Mouse (Mus musculus) lung, postnatal 10 days (tissue): Measurements from ENCODE around the gene Auts2.

Experiments used
- DNase-seq: peaks from one replicate; pipeline ENCODE4 v3.0.0; 2021

The Auts2 gene

GRCm38 (mm10) chr5:132498896-132499295, 44.2 kb downstream of the Auts2 start:
- no peak for DNase-seq

GRCm38 (mm10) chr5:132498045-132498444, 45.1 kb downstream of the Auts2 start:
- DNase-seq: no peak

DNA sequence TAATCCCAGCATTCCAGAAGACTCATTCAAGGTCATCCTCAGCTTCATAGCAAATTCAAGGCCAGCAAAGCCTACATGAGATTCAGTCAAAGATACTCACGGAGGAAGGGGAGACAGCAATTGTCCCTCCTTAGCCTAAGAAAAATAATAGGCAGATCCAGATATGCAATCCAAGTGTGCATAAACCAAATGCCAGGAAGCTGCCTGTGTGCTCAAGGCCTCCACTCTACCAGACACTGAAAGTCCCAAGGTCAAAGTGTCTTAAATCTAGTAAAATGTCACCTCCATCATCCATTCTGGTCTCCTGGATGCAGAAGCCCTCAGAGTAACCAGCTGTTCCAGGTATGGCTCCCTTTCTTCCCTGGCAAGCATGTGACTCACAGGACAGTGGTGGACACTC, 50.4 kb downstream of the Auts2 start:
- no peak for DNase-seq

- no peak for DNase-seq
These were observed 51.1 kb downstream of the Auts2 start for GRCm38 (mm10) chr5:132492040-132492439.

GRCm38 (mm10) chr5:132491508-132491907, 51.6 kb downstream of the Auts2 start:
- no peak for DNase-seq

DNA sequence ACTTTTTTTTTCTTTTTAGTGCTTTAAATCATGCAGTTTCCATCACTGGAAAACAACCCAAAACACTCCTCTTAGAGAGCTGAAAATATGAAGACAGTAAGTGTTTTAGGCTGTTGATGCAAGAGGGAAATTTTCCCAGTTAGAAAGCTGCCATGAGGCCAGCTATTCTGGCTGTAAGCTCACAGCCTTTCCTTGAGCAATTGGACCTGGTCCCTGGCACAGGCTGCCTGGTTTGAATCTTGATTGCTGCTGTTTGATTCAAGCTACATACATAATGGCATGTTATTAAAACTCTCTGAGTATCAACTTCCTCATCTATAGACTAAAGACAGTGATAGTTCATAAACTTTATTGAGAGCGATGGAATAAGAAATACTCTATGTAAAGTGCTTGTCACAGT, 52.8 kb downstream of the Auts2 start:
- peak; percentile 25 for DNase-seq

- no peak for DNase-seq
These were observed 53.3 kb downstream of the Auts2 start for GRCm38 (mm10) chr5:132489736-132490313.

DNA sequence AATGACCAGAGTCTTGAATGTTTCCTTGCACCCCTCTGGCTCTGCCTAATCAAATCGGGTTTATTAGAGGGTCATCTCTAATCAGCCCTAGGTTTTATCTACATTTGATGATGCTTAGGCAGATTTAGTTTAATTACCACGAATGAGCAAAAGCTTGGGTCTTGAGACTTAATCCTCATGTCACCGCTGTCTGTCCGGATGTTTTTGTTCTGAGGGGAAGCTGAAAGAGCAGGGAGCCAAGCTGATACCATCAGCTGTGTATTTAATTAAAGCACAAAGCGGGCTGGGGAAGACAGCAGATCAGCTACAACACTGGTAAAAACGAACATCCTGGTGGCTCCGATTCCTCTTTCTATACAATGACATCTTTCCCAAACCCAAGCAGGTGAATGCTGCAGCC, 56.3 kb downstream of the Auts2 start:
- peak; percentile 16 for DNase-seq

- DNase-seq: no peak
These were observed 57.1 kb downstream of the Auts2 start for GRCm38 (mm10) chr5:132485994-132486393.

GRCm38 (mm10) chr5:132485448-132485847, 57.7 kb downstream of the Auts2 start:
- no peak for DNase-seq

- DNase-seq: no peak
These were observed 61.7 kb downstream of the Auts2 start for GRCm38 (mm10) chr5:132481476-132481875.

GRCm38 (mm10) chr5:132480461-132480860, 62.7 kb downstream of the Auts2 start:
- DNase-seq: no peak

DNA sequence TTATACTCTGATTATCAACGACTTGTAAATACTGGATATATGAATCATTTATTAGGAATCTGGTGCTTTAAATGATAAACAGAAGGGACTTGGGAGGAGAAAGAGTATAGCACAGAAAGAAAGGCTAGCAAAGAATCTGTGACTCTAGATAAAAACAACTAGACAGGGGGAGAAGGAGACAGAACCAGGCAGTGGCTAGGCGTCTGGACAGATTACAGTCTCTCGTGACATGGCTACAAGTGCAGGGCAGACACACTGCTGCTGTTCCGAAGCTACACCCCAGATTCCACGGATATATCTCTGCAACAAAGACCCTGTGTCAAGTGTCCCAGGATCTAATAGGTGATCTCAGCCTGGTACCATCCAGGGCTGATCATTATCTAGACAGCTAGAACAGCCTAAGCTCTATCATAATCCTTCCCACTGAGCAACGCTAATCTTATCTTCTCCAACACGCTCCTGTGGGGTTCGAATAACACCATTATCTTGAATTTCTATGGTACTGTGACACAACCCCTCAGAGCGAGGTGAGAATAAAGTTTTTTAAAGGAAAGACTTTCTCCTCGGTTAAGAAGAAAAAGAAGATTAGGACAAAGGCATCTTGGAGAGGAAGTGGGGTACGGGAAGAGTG, 63.8 kb downstream of the Auts2 start:
- DNase-seq: no peak

DNA sequence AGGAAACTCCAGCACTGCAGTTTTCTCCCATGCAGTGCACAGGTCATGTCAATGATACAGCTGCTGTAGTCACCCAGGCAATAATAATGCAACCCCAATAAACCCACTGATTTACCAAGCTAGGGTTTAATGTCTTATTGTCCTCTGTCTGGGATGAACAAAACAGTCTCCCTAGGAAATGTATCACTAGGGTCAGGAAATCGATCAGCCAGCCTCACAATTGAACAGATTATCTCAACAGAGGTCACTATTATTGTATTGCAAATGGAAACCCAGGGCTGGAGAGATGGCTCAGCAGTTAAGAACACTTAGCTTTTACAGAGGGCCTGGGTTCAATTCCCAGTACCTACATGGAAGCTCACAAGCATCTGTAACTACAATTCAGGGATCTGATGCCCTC, 65.6 kb downstream of the Auts2 start:
- DNase-seq: no peak

- DNase-seq: no peak
These were observed 70.2 kb downstream of the Auts2 start for GRCm38 (mm10) chr5:132472905-132473321.

DNA sequence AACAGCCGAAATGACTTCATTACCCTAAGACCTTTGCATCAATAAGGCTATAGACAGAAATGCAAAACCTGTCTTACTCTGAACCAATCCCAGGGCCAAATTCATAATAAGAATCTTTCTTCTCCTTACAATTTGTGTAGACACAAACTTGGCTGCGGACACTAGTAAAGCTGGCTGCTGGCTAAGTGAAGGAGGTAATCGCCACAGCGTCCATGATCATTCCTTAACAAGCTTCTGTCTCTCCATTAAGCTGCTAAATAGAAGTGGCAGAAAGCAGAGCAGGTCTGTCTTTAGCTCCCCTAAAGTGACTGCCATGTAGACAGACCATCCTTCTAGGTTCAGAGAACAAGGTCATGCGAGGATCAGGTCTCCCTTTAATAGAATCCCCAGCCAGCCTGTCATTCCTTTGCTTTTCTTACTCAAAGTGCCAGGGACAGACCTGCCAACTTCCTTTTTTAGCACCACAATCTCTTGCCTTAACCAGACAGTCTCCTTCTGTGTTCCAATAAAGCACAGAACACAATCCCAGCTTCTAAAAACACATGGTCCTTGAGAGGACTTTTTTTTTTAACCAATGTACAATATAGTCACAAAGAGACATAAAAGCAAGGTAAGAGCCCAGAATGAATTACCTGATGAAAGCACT, 70.8 kb downstream of the Auts2 start:
- DNase-seq: no peak

DNA sequence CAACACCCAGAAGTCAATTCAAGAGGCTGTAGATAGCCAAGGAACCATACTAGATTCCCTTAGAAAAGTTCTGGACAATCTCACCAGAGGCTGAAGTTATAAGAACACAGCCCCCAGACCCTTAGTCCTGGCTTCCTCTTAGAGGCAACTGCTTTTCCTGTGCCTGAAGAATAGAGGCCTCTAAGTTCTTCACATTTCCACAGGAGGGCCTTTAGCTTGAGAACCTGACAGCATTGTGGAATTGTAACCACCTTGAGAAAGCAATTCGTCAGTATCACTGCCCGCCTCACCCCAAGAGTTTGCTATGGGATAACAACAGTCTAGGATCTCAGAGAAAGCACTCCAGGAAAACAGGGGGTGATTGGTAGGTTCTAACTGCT, 75.8 kb downstream of the Auts2 start:
- DNase-seq: no peak

DNA sequence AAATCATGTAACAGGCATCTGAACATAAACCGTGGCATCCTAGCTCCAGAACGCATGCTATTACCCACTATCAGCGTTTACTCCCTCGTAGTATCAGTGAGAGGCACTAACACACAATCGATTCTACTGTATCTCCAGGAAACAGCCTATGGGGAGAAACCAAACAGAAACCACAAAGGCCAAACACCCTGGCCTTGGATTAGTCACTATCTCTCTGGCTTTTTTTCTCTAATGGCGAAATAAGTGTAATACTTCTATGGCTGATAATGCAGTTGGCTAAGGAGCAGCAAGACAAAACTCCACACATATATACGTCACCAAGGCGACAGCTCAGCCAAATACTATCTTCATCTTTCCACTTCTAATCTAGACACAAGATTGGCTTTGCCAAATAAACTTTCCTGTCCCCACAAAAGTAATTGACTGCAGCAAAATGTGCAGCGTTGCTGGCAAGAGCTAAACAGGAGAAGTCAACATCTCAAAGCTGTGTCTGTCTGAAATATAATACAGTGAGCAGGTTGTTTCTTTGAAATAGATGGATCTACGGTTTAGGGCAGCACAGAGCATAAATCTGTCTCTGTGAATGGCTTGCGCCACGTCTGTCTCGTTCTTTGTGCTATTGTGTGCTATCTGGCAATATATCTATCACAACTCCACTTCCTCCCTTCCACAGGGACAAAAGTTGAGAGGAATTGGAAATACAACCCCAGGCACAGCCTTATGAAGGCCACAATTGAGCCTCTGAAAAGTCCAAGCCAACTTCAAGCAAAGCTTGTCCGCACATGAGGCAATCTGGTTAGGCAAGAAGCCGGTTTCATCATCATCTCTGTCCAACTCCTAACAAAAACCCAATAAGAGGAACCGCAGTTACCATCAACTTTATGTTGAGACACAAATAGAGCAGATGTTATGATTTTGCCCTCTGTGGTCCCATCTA, 76.4 kb downstream of the Auts2 start:
- peak; percentile 53 for DNase-seq

GRCm38 (mm10) chr5:132462560-132462959, 80.6 kb downstream of the Auts2 start:
- DNase-seq: no peak

- DNase-seq: no peak
These were observed 84.6 kb downstream of the Auts2 start for GRCm38 (mm10) chr5:132458498-132458897.

GRCm38 (mm10) chr5:132452381-132452780, 90.8 kb downstream of the Auts2 start:
- no peak for DNase-seq

- DNase-seq: no peak
These were observed 93.1 kb downstream of the Auts2 start for GRCm38 (mm10) chr5:132450071-132450470.

DNA sequence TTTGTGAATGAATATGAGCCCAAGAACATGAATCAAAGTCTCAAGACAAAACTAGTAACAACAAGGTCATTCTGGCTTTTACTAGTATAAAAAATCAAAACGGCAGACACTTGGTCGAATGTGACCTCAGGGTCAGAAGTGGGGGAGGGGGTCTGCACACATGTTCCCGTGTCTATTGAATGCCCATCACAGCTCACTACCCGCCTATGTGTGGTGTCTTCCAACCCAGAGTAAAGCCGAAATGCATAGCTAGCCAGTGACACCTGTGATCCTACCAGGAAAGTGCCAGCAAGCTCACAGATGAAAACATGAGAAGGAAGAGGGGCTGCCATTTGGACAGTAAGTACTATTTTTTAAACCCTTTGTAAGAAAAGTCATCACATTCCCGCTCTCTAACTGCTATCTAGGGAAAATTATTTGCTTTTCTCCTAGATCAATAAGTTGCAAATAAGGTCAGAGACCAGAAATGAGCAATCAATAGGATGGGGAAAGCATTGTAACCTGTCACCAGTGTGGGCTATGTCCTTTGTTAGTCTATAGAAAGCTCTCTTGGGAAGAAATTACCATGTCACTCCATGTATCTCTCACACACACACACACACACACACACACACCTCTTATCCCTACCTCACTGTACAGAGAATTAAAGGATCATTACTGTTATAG, 94.6 kb downstream of the Auts2 start:
- DNase-seq: no peak
